22 mouse cellular contexts compared by ENCODE assay signal in the genomic region with DNA sequence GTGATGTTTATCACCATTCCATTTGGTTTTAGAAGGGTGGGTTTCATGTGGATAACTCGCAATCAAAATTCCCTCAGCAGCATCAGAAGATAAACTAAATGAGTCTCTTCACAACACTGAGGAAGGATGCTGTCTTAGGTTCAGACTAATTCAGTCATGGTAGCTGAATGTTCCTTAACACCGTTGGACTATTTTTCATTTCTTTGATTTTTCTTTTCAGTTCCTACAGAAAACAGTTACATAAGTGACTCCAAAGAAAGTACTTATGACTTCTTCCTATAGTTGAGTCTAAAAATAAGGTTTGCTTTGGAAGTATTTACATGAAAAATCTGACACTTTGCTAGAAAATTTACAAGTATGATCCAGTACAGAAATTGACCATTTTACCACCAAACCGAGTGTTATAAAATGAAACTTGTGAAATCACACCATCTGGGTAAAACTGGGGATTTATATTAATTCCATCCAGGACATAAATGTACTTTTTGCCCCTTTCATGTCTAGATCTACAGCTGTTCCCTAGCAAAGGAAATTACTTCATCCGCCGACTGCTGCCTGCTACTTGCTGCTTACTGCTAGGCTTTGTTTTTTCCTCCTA.
A peak's percentile ranks its signal among the peaks of the same experiment; 100 is the strongest.
DNase-seq lines count a peak whose midpoint lies in the region; ATAC-seq and TF ChIP-seq lines count a peak whose summit lies in the region.
"Had no signal": no experiment of that assay in that cellular context is flagged by ENCODE, and none has a peak within 500 bp of the region (broad histone marks: within the 10 kb centered on the region; RNA-seq: fewer than 3 reads in every experiment).

No protein-coding gene starts in this region.

- no peaks in the 10 kb centered on the region for H3K4me1 ChIP-seq in lung, postnatal 0 days (ENCODE audit: insufficient read depth, low read depth, low read length)
- no peaks in the 10 kb centered on the region for H3K4me1 ChIP-seq in lung, adult 2 months (ENCODE audit: control insufficient read depth, insufficient read depth, low read length)
- H3K4me1 ChIP-seq: embryonic facial prominence, embryonic 15.5 days; forebrain, embryonic 10.5 days; heart, embryonic 12.5 days; hindbrain, embryonic 10.5 days had no signal

- no peak overlapping the region for H3K4me2 ChIP-seq in lung, postnatal 0 days (replicated peaks; ENCODE audit: low read depth, low read length)
- H3K4me2 ChIP-seq: embryonic facial prominence, embryonic 15.5 days; heart, embryonic 12.5 days; hindbrain, embryonic 14.5 days had no signal

- peak; percentile 25; the same call in 1 of the 2 replicates for ATAC-seq in lung, postnatal 0 days
- ATAC-seq: activated CD4-positive, CD25-positive, alpha-beta regulatory T cell, adult 4 months; forebrain, embryonic 14.5 days; Patski had no signal

- H3K27ac ChIP-seq in lung, postnatal 0 days (ENCODE audit: low read length): no peak overlapping the region
- H3K27ac ChIP-seq: embryonic facial prominence, embryonic 15.5 days; forebrain, embryonic 10.5 days; gastrocnemius, adult 2 months; hindbrain, embryonic 10.5 days; hindbrain, embryonic 14.5 days had no signal

- no peak overlapping the region for H3K9ac ChIP-seq in lung, postnatal 0 days (replicated peaks; ENCODE audit: low read depth)
- H3K9ac ChIP-seq: embryonic facial prominence, embryonic 15.5 days; heart, embryonic 12.5 days; hindbrain, embryonic 14.5 days had no signal

- TF ChIP-seq POLR2A in lung, adult 2 months (IDR thresholded peaks at IDR 0.05; ENCODE audit: borderline replicate concordance, extremely low read depth, low read depth, low read length): no peak

- peak; percentile 19 for DNase-seq in left cerebral cortex, adult 11 months (ENCODE audit: low spot score)
- DNase-seq in left cerebral cortex, postnatal 4 days: no peak
- no peak for DNase-seq in lung, postnatal 0 days (ENCODE audit: low spot score)
- no peak for DNase-seq in lung, adult 2 months
- DNase-seq in left cerebral cortex, postnatal 14 days (ENCODE audit: low spot score in 2 of 2): peak; percentile 5 to 29
- DNase-seq in embryo, embryonic 10 days (ENCODE audit: low spot score): no peak
- DNase-seq: adrenal gland, postnatal 25 days; cerebellum, adult 2 months; cerebellum, postnatal 10 days; embryo, embryonic 11 days; gastrocnemius, adult 2 months; gastrocnemius, postnatal 25 days had no signal

- TF ChIP-seq EP300 in lung, postnatal 0 days (IDR thresholded peaks at IDR 0.05): no peak

- TF ChIP-seq CTCF in lung, postnatal 0 days (IDR thresholded peaks at IDR 0.05): no peak
- no peak for TF ChIP-seq CTCF in lung, adult 2 months (IDR thresholded peaks at IDR 0.05; ENCODE audit: insufficient read depth, low read length)

- H3K36me3 ChIP-seq in lung, postnatal 0 days (ENCODE audit: insufficient read depth, low read length): no peaks in the 10 kb centered on the region
- H3K36me3 ChIP-seq: embryonic facial prominence, embryonic 15.5 days; forebrain, embryonic 10.5 days; heart, embryonic 12.5 days; hindbrain, embryonic 10.5 days had no signal

- WGBS in lung, postnatal 0 days: 64% methylated on average over 5 of the region's 5 CpGs
- WGBS in lung, adult 2 months: 55% methylated on average over 5 of the region's 5 CpGs

- intact Hi-C loops in left cerebral cortex, postnatal 4 days (cut with DNase I): no loop called here
- intact Hi-C loops in left cerebral cortex, postnatal 14 days (cut with DNase I): no loop called here

- no peaks in the 10 kb centered on the region for H3K27me3 ChIP-seq in lung, postnatal 0 days (replicated peaks; ENCODE audit: insufficient read depth, low read length)
- H3K27me3 ChIP-seq: CH12.LX; embryonic facial prominence, embryonic 15.5 days; heart, embryonic 12.5 days; Patski had no signal

- no peak overlapping the region for H3K4me3 ChIP-seq in lung, postnatal 0 days (ENCODE audit: low read depth, low read length)
- H3K4me3 ChIP-seq in lung, adult 2 months (replicated peaks; ENCODE audit: extremely low read depth, low read depth, low read length): no peak overlapping the region
- H3K4me3 ChIP-seq: embryonic facial prominence, embryonic 15.5 days; erythroblast, embryonic 14.5 days; forebrain, embryonic 10.5 days; gastrocnemius, adult 2 months; heart, embryonic 12.5 days; hindbrain, embryonic 10.5 days had no signal

- no peaks in the 10 kb centered on the region; the same call in 1 of the 2 replicates for H3K9me3 ChIP-seq in lung, postnatal 0 days (ENCODE audit: low read length)
- H3K9me3 ChIP-seq: embryonic facial prominence, embryonic 15.5 days; forebrain, embryonic 10.5 days; heart, embryonic 12.5 days; hindbrain, embryonic 10.5 days had no signal

Comparison
In these comparisons a context has a peak if more than half of its experiments do, and no peak if none do; other contexts are left out.
1. DNase-seq: peak in left cerebral cortex, adult 11 months (single experiment) and left cerebral cortex, postnatal 14 days (2 of 2); none in left cerebral cortex, postnatal 4 days (single experiment), lung, postnatal 0 days (single experiment), lung, adult 2 months (single experiment) and embryo, embryonic 10 days (single experiment).